ENCODE assay signal across 17 mouse cellular contexts in the genomic region with DNA sequence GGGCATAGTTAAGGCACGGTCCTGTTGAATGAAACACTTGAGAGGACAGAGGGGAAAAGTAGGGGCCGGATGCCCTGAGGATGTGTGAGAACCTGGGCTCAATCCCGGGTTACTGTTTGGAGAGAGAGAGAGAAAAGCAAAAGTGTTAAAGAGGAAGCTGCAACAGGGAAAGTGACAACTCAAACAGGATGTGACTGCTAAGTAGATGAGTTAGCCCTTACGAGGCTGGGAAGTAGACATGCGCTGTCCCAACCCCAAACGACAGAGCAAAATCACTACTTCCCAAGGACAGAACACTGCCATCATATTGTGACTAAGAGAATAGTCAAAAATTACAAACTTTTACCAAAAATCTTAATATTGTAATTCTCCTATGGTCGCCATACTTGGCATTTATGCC. TPM values are rescaled to one million over a fixed set of nuclear protein-coding genes. Genes with fewer than 3 reads are reported as not detected.
"Had no signal": no experiment of that assay in that cellular context is flagged by ENCODE, and none has a peak within 500 bp of the region (broad histone marks: within the 10 kb centered on the region; RNA-seq: fewer than 3 reads in every experiment).

No protein-coding gene starts in this region.

- H3K4me2 ChIP-seq: limb, embryonic 13.5 days; neural tube, embryonic 13.5 days; stomach, embryonic 15.5 days had no signal

- H3K27ac ChIP-seq: limb, embryonic 13.5 days; liver, embryonic 13.5 days; neural tube, embryonic 13.5 days; stomach, embryonic 15.5 days had no signal

- H3K4me3 ChIP-seq: limb, embryonic 13.5 days; liver, embryonic 13.5 days; midbrain, embryonic 10.5 days; neural tube, embryonic 13.5 days; stomach, embryonic 15.5 days had no signal

- H3K9me3 ChIP-seq: liver, embryonic 13.5 days; midbrain, embryonic 10.5 days; stomach, embryonic 15.5 days had no signal

- H3K36me3 ChIP-seq: limb, embryonic 13.5 days; liver, embryonic 13.5 days; midbrain, embryonic 10.5 days; neural tube, embryonic 13.5 days; stomach, embryonic 15.5 days had no signal

- H3K9ac ChIP-seq: limb, embryonic 13.5 days; liver, embryonic 13.5 days; neural tube, embryonic 13.5 days; stomach, embryonic 15.5 days had no signal

- H3K27me3 ChIP-seq: limb, embryonic 13.5 days; liver, embryonic 13.5 days; neural tube, embryonic 13.5 days; stomach, embryonic 15.5 days had no signal

- ATAC-seq: intestine, postnatal 0 days had no signal

- DNase-seq: kidney, adult 8-10 months; kidney, postnatal 25 days; liver, embryonic 13.5 days; lung, adult 18-20 months; midbrain, embryonic 14.5 days; right cerebral cortex, postnatal 14 days; thymus, adult 2 months; thymus, postnatal 4 days had no signal

RNA-seq across cellular contexts. Expression of gene Rnase13, which starts 19.7 kb away (rescaled TPM):
- total RNA-seq: left cerebral cortex, postnatal 36 days had no signal
- polyA plus RNA-seq: intestine, postnatal 0 days; kidney, embryonic 16.5 days; limb, embryonic 13.5 days; liver, embryonic 13.5 days; lung, embryonic 16.5 days; midbrain, embryonic 10.5 days; midbrain, embryonic 14.5 days; neural tube, embryonic 13.5 days; spleen, adult 2 months; stomach, embryonic 15.5 days; thymus, adult 2 months had no signal

RNA-seq across cellular contexts. Expression of gene Tppp2, which starts 24.0 kb away (rescaled TPM):
- total RNA-seq: left cerebral cortex, postnatal 36 days had no signal
- polyA plus RNA-seq: intestine, postnatal 0 days; kidney, embryonic 16.5 days; limb, embryonic 13.5 days; liver, embryonic 13.5 days; lung, embryonic 16.5 days; midbrain, embryonic 10.5 days; midbrain, embryonic 14.5 days; neural tube, embryonic 13.5 days; spleen, adult 2 months; stomach, embryonic 15.5 days; thymus, adult 2 months had no signal
